Mouse (Mus musculus): ENCODE data around the gene Cep83. TPM values are rescaled to one million over a fixed set of nuclear protein-coding genes. Genes with fewer than 3 reads are reported as not detected.

The Cep83 gene
- polyA plus RNA-seq, 2 experiments from 2014 or later = 13.6 to 15.5 TPM

GRCm38 (mm10) chr10:94779319-94779718, 90.9 kb downstream of the Cep83 start:
- ATAC-seq = no peak

DNA sequence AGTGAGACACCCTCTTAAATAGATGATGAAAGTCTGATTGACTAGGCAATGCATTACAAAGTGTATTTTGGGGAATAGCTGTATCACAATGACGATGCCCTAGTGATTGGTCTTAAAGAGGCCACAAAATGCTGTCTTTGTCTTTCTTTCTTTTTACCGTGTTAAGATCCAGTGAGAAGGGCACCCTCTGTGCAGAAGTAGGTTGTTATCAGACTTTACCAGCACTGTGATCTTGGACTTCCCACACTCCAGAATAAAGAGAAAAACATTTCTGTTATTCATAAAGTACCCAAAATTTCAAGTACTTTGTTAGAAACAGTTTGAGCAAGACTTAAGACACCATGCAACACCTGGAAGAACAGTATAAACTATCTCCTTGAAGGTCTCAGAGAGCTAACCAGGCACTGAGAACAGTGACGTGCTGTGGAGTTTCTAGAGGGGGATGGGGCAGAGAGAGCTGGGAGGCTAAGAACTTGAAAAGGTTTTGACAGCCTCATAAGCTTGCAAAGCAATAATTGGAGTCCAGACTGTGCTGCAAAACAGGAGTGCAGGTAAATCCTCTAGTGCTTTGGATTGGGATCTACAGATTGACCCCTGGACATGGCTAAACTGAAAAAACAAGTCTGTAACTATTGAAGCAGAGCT, 92.3 kb downstream of the Cep83 start:
- ATAC-seq = no peak

GRCm38 (mm10) chr10:94789205-94789604, 100.8 kb downstream of the Cep83 start:
- ATAC-seq = no peak

DNA sequence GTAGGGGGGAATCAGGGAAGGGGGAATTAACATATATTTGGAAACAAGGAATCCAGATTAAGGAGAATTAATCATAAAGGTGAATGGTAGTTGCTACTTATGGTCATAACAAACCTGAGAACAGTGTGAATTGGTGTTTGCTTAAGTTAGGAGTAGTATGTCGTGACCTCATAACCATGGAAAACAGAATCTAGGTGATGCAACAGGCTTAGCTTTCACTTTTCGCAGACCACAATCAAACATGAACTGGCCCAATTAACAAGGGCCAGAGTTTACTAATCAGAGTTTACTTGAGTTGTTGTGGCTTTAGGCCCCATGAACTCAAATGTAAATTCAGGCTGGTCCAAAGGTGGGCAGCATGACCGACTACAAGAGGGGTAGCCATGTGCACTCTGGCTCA, 105.5 kb downstream of the Cep83 start:
- no peak for ATAC-seq

DNA sequence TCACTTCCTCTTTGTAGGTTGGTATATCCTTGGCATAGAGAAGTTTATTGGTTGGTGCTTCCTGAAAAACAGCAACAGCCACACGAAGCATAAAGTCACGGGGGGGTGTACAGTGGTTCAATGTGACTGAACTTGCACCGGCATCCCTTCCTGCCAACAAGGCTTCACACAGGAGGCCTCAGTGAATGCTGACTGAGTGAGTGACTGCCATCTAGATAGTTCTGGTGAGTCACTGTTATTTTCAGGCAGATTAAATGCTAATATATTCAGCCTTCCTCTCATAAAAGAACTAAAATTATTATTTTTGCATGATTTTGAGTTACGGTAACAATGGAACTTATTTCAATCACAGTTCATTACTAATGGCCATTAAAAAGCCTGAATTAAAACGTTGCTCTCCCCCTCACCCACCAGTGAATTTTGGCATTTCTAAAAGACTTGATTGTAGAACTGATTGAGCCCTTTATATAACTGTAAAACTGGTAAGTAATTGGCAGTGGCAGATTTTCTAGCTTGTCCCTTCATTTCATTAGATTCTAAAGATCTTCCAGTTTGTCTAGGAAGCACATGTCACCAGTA, 106.3 kb downstream of the Cep83 start:
- no peak for ATAC-seq

- no peak for ATAC-seq
These were observed 109.7 kb downstream of the Cep83 start for GRCm38 (mm10) chr10:94798128-94798527.

DNA sequence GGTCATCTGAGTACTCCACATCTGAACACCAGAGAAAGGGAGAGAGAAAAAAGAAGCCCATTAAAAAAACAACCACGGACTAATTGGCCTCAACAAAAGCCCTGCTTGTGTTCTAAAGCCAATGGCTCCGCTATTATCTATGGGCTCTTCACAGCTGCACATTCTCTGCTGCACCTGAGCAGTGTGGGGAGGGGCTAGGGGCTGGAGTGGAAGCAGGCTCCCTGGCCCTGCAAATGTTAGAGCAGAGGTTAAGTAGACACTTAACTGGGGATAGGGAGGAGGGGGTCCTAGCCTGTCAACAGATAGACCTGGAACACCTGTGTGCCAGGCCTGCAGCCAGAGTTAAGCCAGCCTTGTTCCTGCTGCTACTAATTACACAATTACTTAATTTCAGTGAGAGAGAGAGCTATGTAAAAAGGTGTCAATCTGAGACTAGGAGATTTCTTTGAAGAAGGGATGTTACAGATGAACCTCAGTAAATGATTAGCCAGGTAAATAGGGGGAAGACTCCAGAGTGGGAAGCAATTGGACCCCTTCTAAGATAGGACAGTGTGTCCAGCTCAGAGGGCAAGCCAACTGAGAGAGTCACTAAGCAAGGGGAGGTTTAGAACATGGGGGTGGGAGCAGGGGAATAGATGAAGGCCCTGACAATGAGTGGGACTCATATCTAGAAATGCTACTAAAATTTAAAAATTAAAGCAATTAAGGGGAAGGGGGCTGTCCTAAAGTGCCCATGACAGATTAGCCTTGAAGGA, 111.2 kb downstream of the Cep83 start:
- ATAC-seq = no peak

DNA sequence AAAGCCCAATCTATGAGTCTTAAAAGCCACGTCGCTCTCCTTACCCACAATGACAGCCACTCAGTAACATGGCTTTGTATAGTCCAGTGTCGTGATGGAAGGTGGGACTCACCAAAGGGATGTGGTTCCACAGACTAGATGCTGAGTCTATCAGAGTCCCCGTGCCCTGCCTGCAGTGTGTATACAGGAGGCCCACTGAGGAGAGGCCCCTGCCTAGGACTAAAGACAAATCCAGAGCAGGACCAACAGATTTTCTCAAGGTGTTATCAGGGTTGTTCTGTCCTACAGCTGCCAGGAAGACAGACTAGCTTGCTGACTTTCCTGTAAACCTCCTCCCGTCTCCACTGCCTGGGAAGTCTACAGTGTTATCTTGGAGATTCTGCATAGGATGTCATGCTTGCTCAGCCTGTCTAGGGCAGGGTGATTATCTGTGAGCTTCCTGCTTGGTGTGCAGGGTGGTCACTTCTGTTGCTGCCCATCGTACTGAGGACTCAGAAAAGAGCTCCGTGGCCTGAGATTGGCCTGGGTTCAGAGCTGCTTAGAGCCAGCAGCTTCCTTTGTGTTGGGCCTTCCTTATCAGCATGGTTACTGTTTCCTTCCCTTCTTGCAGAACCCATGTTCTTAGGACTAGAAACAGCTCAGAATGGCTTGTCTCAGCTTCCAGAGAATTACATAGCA, 112.4 kb downstream of the Cep83 start:
- no peak for ATAC-seq

- ATAC-seq = no peak
These were observed 115.8 kb downstream of the Cep83 start for GRCm38 (mm10) chr10:94804029-94804908.

DNA sequence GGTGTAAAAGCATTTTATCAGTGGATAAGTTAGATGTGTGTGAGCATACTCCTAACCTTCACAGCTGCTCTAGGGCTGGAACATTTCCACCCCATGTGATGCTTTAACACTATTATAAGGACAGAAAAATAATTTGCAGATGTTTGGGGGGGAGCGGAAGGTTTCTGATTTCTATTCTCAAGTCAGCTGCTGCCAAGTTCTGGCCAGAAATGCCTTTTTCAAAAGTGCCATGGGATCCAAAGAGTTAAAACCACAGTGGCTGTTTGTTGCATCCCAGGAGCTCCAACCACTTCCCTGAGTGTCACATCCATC, 116.4 kb downstream of the Cep83 start:
- no peak for ATAC-seq

DNA sequence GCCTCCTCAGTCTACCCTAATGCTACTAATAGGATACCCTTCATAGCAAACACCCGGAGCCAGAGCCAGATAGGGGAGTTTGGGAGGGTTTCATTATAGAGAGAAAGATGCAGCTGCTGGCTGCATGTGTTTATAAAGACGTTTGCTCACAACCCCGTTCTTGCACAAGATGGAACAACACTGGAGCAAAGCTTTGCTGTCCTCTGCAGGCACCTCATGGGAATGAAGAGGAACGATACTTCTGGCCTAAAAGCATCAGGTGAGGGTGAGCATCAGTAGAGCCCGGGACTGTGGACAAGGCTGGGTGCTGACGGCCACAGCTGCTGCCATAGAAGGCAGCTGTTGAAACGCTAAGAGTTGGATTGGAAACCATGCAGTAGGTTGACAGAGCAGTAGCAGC, 118.9 kb downstream of the Cep83 start:
- no peak for ATAC-seq

DNA sequence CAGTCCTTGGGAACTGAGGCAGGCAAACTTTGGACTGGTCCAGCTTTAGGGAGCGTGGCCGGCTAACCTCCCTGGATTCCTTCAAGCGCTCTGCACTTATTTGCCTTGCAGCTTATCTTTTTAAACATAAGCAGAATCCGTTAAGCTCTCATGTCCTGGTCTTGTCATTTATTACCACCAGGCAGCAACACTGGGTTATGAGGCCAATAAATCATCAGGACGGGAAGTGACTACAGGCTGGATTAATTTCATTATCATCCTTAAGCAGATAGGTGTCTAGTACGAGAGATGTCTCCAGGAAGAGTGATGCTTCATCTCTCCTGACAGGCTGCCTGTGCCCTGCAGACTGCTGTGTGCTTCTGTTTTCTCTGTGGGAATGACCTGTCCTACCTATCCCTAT, 119.8 kb downstream of the Cep83 start:
- ATAC-seq = no peak

DNA sequence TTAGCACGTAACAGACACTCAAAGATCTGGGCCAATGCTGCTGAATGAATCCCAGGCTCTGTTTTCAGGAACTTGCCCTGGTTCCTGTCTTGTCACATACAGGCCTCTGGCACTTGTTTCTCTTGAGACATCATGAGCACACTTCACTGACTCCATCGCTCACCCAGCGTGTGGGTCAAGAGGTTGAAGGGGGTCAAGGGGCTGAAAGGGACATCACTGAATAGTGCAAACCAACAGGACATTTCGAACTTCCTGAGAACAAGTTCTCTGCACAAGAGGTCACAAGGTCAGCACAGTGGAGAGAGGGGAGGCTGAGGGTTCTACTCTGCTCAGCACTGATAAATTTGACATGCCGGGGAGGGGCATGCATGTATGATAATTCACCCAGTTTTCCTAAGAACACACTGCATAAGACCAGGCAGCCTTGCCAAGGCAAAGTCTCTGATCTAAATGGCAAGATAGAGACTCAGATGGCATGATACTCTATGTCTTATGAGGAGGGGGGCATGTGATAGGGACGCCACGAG, 121.6 kb downstream of the Cep83 start:
- ATAC-seq = no peak

- no peak for ATAC-seq
These were observed 123.7 kb downstream of the Cep83 start for GRCm38 (mm10) chr10:94811907-94812851.

DNA sequence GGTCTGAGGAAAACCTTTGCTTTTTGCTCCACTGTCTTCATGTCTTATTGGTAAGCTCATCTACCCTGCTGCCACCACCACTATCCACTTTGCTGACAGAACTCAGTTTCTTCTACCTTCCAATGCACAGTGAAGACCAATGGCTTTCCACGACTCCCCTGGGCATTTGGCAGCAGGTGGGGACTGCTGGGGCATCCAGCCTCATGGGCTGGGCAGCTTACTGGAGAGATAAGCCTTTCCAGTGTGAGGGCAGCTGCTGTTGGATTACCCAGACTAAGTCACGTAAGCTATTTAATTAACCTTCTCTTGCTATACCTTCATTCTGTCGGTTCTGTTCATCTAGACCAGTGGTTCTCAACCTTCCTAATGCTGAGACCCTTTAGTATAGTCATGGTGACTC, 129.7 kb downstream of the Cep83 start:
- ATAC-seq = no peak

DNA sequence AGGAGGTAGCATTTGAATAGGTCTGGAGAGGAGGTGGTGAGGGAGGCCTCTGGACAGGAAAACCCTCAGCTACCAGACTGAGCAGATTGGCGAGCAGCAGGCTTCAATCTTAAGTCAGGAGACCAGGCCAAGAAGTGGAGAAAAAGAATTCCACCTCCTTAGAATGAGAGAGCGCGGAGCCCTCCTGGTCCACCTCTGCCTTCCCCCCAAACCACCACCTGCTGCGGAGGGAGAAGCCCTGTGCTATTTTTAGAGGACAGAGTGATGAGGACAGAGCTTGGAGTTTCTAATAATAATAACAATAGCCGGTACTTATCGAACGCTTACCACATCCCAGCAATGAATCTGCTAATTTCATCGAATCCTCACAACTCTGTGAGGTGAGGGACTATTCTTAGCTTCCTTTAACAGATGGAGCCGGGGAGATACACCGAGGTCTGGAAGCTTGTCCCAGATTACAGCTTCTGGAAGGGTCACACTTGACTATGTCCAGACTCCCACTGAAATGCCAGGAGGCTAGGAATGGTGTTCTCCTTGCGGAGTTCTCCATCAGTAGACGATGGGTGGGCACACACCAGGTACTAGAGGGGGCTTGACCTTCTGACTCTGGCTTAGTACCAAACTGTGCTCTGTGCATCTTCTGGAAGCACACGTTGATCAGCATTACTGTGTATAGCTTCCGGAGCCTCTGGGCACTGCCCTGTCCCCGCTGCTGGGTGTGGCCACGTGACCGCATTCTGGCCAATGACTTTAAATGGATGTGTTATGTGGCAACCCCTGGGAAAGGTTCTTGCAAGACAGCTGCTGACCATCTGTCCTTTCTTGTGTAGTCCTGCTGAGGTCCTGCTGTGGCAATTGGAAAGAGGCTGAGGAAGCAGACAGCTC, 130.6 kb downstream of the Cep83 start:
- no peak for ATAC-seq

DNA sequence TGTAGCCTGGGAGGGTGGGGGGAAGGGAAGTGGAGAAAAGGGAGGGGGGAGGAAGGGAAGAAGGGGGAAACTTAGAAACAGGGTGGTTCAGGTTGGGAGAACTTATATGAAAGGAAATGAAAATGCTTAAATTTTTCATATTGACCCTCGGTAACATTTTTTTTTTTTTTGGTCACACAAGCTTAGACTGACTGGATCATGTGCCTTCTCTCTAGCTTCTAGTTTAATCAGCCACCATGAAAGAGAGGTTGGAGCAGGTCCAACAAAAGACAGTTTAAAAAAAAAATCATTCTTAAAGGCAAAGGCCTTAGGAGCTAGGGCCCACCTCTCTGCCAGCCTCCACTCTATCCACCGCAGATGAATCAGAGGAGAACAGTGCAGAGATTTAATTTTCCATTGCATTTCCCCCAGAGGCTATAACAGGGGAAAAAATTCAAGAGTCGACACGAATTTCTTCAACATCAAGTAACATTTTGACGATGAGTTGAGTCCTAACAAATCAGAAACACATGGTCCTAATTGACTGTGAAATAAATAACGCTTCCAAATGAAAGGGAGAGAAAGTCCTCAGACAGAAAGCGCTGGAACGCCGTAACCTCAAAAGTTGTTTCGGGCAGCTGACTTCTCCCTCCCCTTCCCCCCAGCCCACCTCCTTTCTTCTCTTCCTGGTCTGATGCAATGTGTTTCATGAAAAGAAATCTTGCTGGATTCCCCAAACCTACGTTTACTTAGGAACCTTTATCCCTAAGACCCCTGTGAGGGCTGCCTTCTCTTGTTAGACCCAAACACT, 135.7 kb downstream of the Cep83 start:
- no peak for ATAC-seq

GRCm38 (mm10) chr10:94825951-94826350, 137.5 kb downstream of the Cep83 start:
- ATAC-seq = no peak

- no peak for ATAC-seq
These were observed 138.0 kb downstream of the Cep83 start for GRCm38 (mm10) chr10:94826436-94826835.
